Mouse (Mus musculus) lung, adult 10 weeks (tissue): ENCODE data around the gene Pbrm1. TPM values are rescaled to one million over a fixed set of nuclear protein-coding genes. Genes with fewer than 3 reads are reported as not detected.

Experiments
- polyA plus RNA-seq: library from polyadenylated mRNA; stranded (reverse); fragments of 350-450 nt; fragmentation: Illumina TruSeq; extraction: RNeasy Lipid Tissue Mini Kit (QIAGEN cat#74804); gene quantifications from one replicate; pipeline ENCODE4 v1.2.3, GENCODE M21; 2014; ENCODE audit warnings: low read depth, low replicate concordance; ENCODE audit not compliant: insufficient read depth

Pbrm1 gene
- polyA plus RNA-seq, result 10.1 TPM

DNA sequence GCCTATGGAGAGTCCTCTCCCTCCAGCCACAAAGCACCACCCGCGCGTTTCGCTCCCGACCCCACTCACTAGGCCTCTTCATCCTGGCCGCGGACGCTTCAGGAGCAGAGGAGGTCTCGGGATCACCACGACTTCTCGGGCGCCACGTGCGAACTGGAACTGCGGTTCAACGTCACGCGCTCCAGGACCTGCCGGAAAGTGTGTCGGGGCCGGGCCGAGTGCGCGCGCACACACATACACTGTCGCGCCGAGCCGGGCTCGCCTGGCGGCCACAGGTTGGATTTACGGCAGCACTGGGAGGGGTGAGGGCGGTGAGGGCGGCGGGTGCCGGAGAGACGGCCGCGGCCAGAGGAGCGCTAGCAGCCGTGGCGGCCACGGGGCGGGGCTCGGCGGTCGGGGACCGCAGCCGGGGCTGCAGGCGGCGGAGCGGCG lies at the start of gene Pbrm1, which contains the start of gene Gnl3:
Pbrm1 (plus strand) TSS at position 279 of the 432 bp plus-strand sequence.
Gnl3 (minus strand) TSS at position 293 of the 432 bp plus-strand sequence.

DNA sequence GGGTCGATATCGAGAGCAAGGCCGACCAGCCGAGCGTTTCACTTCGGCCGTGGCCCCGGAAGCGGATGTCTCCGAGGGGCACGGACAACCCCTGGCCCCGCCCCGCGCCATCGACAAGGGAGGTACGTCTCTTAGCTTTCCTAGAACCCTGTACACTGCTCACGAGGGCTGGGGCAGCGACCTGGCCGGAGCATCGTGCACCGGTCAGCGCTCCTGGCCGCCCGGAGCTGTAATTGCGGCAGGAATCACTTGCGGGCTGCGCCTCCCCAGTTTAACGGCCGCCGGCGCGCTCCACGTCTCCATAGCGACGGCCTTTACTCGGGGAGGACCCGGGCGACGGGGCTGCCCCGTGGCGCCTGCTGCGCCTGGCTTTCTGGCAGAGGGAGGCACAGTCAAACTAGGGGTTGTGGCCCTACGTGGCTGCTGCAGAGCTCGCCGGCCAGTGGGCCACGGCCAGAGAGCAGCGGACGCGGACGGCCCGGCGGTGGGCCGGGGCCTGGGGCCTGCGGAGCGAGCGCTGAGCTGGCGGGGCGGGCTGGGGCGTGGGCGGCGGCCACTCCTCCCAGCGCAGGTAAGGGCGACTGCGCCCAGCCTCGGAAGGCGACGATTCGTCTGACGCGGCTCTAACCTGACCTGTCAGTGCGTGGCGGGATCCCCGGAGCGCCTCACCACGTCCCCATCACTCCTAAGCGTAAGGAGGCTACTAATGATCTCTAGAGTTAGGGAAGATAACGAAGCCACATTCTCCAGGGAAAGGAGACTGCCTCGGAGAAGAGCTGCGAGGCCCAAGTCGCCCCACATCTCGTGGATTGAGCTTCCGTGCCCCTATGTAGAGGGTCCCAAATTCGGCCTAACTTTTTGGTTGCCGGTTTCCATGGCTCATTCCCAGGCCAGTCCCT lies 17.4 kb upstream of the Pbrm1 start, which contains the start of the genes Glt8d1 and Spcs1:
Glt8d1 (plus strand) TSS at position 94 of the 899 bp plus-strand sequence.
Spcs1 (minus strand) TSS at position 366 of the 899 bp plus-strand sequence.

GRCm38 (mm10) chr14:31128826-31129219 lies 109.9 kb downstream of the Pbrm1 start, which contains the start of gene Smim4:
Gene Smim4 (minus strand): TSS chr14:31128956.

DNA sequence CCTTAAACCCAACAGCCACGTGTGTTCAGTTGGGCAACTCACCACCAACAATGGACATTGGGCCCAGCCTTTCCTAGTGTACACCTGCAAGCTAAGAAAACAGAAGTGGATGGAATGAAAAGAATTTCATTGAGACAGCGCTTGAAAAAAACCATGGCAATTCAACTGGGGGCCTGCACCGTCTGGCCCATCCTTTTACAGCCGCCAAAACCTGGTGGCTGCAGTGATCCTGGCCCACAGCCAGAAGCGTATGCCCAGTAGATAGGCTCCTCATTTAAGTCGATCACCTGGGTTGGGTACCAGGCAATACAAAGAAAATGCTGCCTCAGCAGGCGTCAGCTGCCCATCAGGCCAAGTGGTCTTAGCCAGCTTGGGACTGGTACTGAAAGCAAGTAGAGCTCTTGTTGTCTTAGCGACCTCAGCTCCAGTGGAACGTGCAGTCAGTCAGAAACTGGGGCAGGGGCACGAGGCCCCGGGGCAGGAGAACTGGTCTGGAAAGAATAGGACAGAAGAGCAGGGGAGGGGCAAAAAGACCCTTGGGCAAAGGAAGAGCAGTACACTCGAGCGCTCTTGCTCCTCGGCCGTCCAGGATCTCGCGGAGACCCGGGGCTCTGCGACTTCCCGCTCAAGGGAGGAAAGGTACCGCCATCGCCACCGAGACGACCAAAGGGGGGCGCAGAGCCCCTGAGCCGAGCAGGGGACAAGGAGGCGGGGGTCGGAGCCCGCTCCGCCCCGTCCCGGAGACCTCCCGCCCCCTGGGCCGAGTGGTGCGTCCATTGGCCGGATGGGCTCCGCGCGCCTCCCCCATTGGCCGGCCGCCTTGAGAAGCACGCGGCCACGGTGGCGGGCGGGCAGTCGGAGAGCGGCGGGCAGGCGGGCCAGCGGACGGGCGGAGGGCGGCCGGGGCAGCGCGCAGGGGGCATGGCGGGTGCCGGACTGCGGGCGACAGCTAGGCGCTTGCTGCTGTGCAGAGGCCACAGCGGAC lies 111.6 kb downstream of the Pbrm1 start, which contains the start of gene Nt5dc2:
Nt5dc2 (plus strand) TSS at position 818 of the 985 bp plus-strand sequence.

DNA sequence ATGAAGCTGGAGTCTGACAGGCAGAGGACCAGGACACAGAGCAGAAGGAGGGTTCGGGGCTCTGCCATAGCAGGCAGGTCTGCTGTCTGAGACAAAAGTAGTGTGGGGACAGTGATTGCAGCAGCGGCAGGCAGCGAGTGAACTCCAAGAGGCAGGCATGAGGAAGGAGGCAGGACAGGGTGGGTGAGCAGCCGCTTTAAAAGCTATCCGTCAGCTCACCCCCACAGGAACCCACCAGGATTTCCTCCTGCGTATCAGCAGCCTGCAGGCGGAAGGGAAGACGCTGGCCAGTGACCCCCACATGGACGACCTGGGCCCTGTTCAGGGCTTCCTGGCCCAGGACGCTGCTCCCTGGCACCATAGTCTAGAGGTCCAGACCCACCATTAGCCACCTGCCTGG lies 149.5 kb downstream of the Pbrm1 start, which contains the start of gene Stab1:
Stab1 (minus strand) TSS at position 217 of the 400 bp plus-strand sequence.

Other genes with a start within 250 kb of the Pbrm1 start
- gene Tmem110, start 193.5 kb upstream of the Pbrm1 start, polyA plus RNA-seq, result 25.9 TPM
- 49.9 TPM for gene Mustn1, start 139.9 kb upstream of the Pbrm1 start, polyA plus RNA-seq
- 72.1 TPM for gene Itih4, start 132.7 kb upstream of the Pbrm1 start, polyA plus RNA-seq
- 0.75 TPM for gene Itih3, start 95.4 kb upstream of the Pbrm1 start, polyA plus RNA-seq
- gene Itih1, start 75.8 kb upstream of the Pbrm1 start, polyA plus RNA-seq, result 1.0 TPM
- 3.6 TPM for gene Nek4, start 67.8 kb upstream of the Pbrm1 start, polyA plus RNA-seq
- gene Glt8d1, start 17.7 kb upstream of the Pbrm1 start, polyA plus RNA-seq, result 47.2 TPM
- gene Spcs1, start 17.5 kb upstream of the Pbrm1 start, polyA plus RNA-seq, result 296 TPM
- gene Gnl3, start within 50 bp of the Pbrm1 start, polyA plus RNA-seq, result 24.8 TPM
- gene Smim4, start 109.8 kb downstream of the Pbrm1 start, polyA plus RNA-seq, result 81.6 TPM
- gene Nt5dc2, start 111.9 kb downstream of the Pbrm1 start, polyA plus RNA-seq, result 48.3 TPM
- gene Stab1, start 149.5 kb downstream of the Pbrm1 start, polyA plus RNA-seq, result 34.1 TPM
- 76.0 TPM for gene Tnnc1, start 189.2 kb downstream of the Pbrm1 start, polyA plus RNA-seq
- 81.2 TPM for gene Nisch, start 197.8 kb downstream of the Pbrm1 start, polyA plus RNA-seq
- 65.0 TPM for gene Sema3g, start 198.7 kb downstream of the Pbrm1 start, polyA plus RNA-seq
- 5.0 TPM for gene Phf7, start 232.2 kb downstream of the Pbrm1 start, polyA plus RNA-seq
- 25.0 TPM for gene Bap1, start 232.3 kb downstream of the Pbrm1 start, polyA plus RNA-seq